Mouse (Mus musculus) stomach, postnatal 0 days (tissue): Measurements from ENCODE around the gene Sco1. TPM values are rescaled to one million over a fixed set of nuclear protein-coding genes. Genes with fewer than 3 reads are reported as not detected.
"Not testable (repeated sequence)": the region's sequence is repeated elsewhere in the genome, so short reads cannot be mapped to it uniquely, and the experiment has no call there.

Experiments
- ATAC-seq: fragments of 200-750 bp; cut with Nextera tagmentation; 2 replicates; pipeline ENCODE4 v1.8.0; 2017; ENCODE audit not compliant: low FRiP score, low TSS enrichment
- DNase-seq: peaks from one replicate; pipeline ENCODE4 v3.0.0-alpha.2; 2016; ENCODE audit warnings: low spot score
- H3K27ac ChIP-seq: fragments of 300-500 bp; sonication (generic); replicated peaks from 2 replicates; pipeline ENCODE4 v1.5.1; 2014; ENCODE audit warnings: mild to moderate bottlenecking, control low read depth
- H3K27me3 ChIP-seq: fragments of 300-500 bp; sonication (generic); 2 replicates; pipeline ENCODE4 v1.6.1; 2014; ENCODE audit warnings: low read length; ENCODE audit not compliant: control insufficient read depth, insufficient read depth
- H3K36me3 ChIP-seq: fragments of 300-500 bp; sonication (generic); 2 replicates; pipeline ENCODE4 v1.6.1; 2014; ENCODE audit warnings: low read length, mixed read lengths; ENCODE audit not compliant: control insufficient read depth, insufficient read depth
- H3K4me1 ChIP-seq: fragments of 300-500 bp; sonication (generic); replicated peaks from 2 replicates; pipeline ENCODE4 v1.6.1; 2014; ENCODE audit warnings: antibody characterized with exemption; ENCODE audit not compliant: control insufficient read depth, insufficient read depth
- H3K4me2 ChIP-seq: fragments of 300-500 bp; sonication (generic); replicated peaks from 2 replicates; pipeline ENCODE4 v1.6.1; 2014; ENCODE audit warnings: low read depth, mild to moderate bottlenecking, control low read depth, moderate library complexity
- H3K4me3 ChIP-seq: fragments of 300-500 bp; sonication (generic); 2 replicates; pipeline ENCODE4 v1.5.1; 2014; ENCODE audit warnings: low read depth, low read length, control low read depth
- H3K9ac ChIP-seq: fragments of 300-500 bp; sonication (generic); 2 replicates; pipeline ENCODE4 v1.6.1; 2014; ENCODE audit warnings: mild to moderate bottlenecking, low read length, control low read depth, mixed read lengths
- H3K9me3 ChIP-seq: fragments of 300-500 bp; sonication (generic); 2 replicates; pipeline ENCODE4 v1.6.1; 2016; ENCODE audit warnings: low read length; ENCODE audit not compliant: control insufficient read depth
- CTCF ChIP-seq: IDR thresholded peaks from 2 replicates; pipeline ENCODE4 v1.5.1; 2016; ENCODE audit warnings: antibody characterized with exemption, low read depth, mild to moderate bottlenecking, moderate library complexity
- EP300 ChIP-seq: optimal IDR thresholded peaks from 2 replicates; pipeline ENCODE3; 2016; ENCODE audit warnings: antibody characterized with exemption
- WGBS: fragments of 180-500 bp; shearing (Covaris S2); extraction: QIAGEN DNeasy Blood & Tissue Kit; methylation state at CpG from one replicate; pipeline ENCODE4 v1.1.7; 2014; 5-methylcytosine and 5-hydroxymethylcytosine counted together
- polyA plus RNA-seq: library from polyadenylated mRNA; unstranded; fragments of >200 nt; fragmentation: Nextera tagmentation; extraction: Ambion mirVana; gene quantifications from 2 replicates; pipeline ENCODE4 v1.2.1, GENCODE M21; 2015

Sco1 gene
- polyA plus RNA-seq, 1 experiment from 2014 or later, result 14.5 TPM

GRCm38 (mm10) chr11:67082793-67083192, 30.3 kb downstream of the Sco1 start:
- Histone ChIP-seq H3K27ac (no peak overlapping the region), H3K36me3 (no peaks in the 10 kb centered on the region), H3K9ac (no peak overlapping the region), H3K27me3 (no peaks in the 10 kb centered on the region), H3K4me3 (no peak overlapping the region), H3K9me3 (no peaks in the 10 kb centered on the region), H3K4me1 (no peaks in the 10 kb centered on the region; the same call in 1 of the 2 replicates), H3K4me2 (no peak overlapping the region)
- WGBS, result 77% methylated on average over 13 of the region's 13 CpGs
- TF ChIP-seq EP300 (no peak), CTCF (no peak)
- no peak for ATAC-seq
- no peak for DNase-seq

GRCm38 (mm10) chr11:67083239-67083638, 30.8 kb downstream of the Sco1 start:
- WGBS, result 55% methylated on average over 6 of the region's 6 CpGs
- H3K4me1 ChIP-seq, result no peaks in the 10 kb centered on the region; the same call in 1 of the 2 replicates
- no peak overlapping the region for H3K4me2 ChIP-seq

GRCm38 (mm10) chr11:67083712-67084340, 31.4 kb downstream of the Sco1 start:
- Histone ChIP-seq H3K9ac (no peak overlapping the region), H3K4me3 (no peak overlapping the region), H3K27me3 (no peaks in the 10 kb centered on the region), H3K4me1 (no peaks in the 10 kb centered on the region; the same call in 1 of the 2 replicates), H3K9me3 (no peaks in the 10 kb centered on the region), H3K27ac (no peak overlapping the region), H3K36me3 (no peaks in the 10 kb centered on the region), H3K4me2 (no peak overlapping the region)
- ATAC-seq (no peak), DNase-seq (no peak)
- 42% methylated on average over 32 of the region's 32 CpGs for WGBS
- TF ChIP-seq EP300 (no peak), CTCF (peak; percentile 21)

More at GRCm38 (mm10) chr11:67083239-67083638, 30.8 kb downstream of the Sco1 start:
- no peak overlapping the region for H3K4me3 ChIP-seq
- no peak overlapping the region for H3K27ac ChIP-seq
- no peak overlapping the region for H3K9ac ChIP-seq
- H3K36me3 ChIP-seq, result no peaks in the 10 kb centered on the region
- DNase-seq (no peak), ATAC-seq (no peak)
- no peaks in the 10 kb centered on the region for H3K9me3 ChIP-seq
- no peak for TF ChIP-seq EP300
- no peak for TF ChIP-seq CTCF
- H3K27me3 ChIP-seq, result no peaks in the 10 kb centered on the region

GRCm38 (mm10) chr11:67085489-67085888, 33.0 kb downstream of the Sco1 start:
- ATAC-seq (no peak), DNase-seq (peak; percentile 73)
- H3K9ac ChIP-seq, result no peak overlapping the region
- 3% methylated on average over 6 of the region's 6 CpGs for WGBS
- H3K4me3 ChIP-seq, result no peak overlapping the region
- H3K4me2 ChIP-seq, result no peak overlapping the region
- H3K27ac ChIP-seq, result no peak overlapping the region
- no peak for TF ChIP-seq EP300
- TF ChIP-seq CTCF, result peak; percentile 92
- H3K9me3 ChIP-seq, result no peaks in the 10 kb centered on the region
- H3K27me3 ChIP-seq, result no peaks in the 10 kb centered on the region
- H3K36me3 ChIP-seq, result no peaks in the 10 kb centered on the region
- H3K4me1 ChIP-seq, result no peaks in the 10 kb centered on the region; the same call in 1 of the 2 replicates

GRCm38 (mm10) chr11:67086467-67087164, 34.1 kb downstream of the Sco1 start:
- H3K4me3 ChIP-seq, result no peak overlapping the region
- H3K27ac ChIP-seq, result no peak overlapping the region
- H3K36me3 ChIP-seq, result no peaks in the 10 kb centered on the region
- 43% methylated on average over 9 of the region's 9 CpGs for WGBS
- DNase-seq (no peak), ATAC-seq (no peak)
- no peak overlapping the region for H3K9ac ChIP-seq
- no peaks in the 10 kb centered on the region for H3K9me3 ChIP-seq
- TF ChIP-seq CTCF, result no peak
- no peak for TF ChIP-seq EP300
- no peaks in the 10 kb centered on the region for H3K4me1 ChIP-seq
- no peaks in the 10 kb centered on the region for H3K27me3 ChIP-seq
- no peak overlapping the region for H3K4me2 ChIP-seq

- no peak for TF ChIP-seq CTCF
- no peak for TF ChIP-seq EP300
- Histone ChIP-seq H3K27ac (no peak overlapping the region), H3K4me1 (no peaks in the 10 kb centered on the region), H3K27me3 (no peaks in the 10 kb centered on the region), H3K9ac (no peak overlapping the region), H3K4me2 (no peak overlapping the region), H3K36me3 (no peaks in the 10 kb centered on the region), H3K9me3 (no peaks in the 10 kb centered on the region), H3K4me3 (no peak overlapping the region)
- DNase-seq (no peak), ATAC-seq (no peak)
- 85% methylated on average over 12 of the region's 12 CpGs for WGBS
These were observed 34.8 kb downstream of the Sco1 start for GRCm38 (mm10) chr11:67087225-67087624.

GRCm38 (mm10) chr11:67092354-67092753, 39.9 kb downstream of the Sco1 start:
- not testable (repeated sequence) for H3K27me3 ChIP-seq, ATAC-seq, H3K9me3 ChIP-seq, H3K9ac ChIP-seq, H3K4me3 ChIP-seq, H3K4me2 ChIP-seq, H3K36me3 ChIP-seq, H3K4me1 ChIP-seq, H3K27ac ChIP-seq, DNase-seq
- WGBS, result 84% methylated on average over 12 of the region's 12 CpGs
